Mouse (Mus musculus) MEL (cell line): ENCODE data around the gene Pkmyt1.

Experiments
- ELF1 ChIP-seq: IDR thresholded peaks from 2 replicates; pipeline ENCODE4 v1.6.1; 2014; ENCODE audit warnings: low read depth, mild to moderate bottlenecking, inconsistent platforms, low read length, improper control_type of control experiment, moderate library complexity
- EP300 ChIP-seq, 2 experiments: IDR thresholded peaks; 2 replicates each; pipeline ENCODE4 v1.6.1; 2011; ENCODE audit warnings: improper control_type of control experiment in 2 of 2, low read length in 2 of 2, low read depth in 1 of 2, mild to moderate bottlenecking in 1 of 2
- ZC3H11A ChIP-seq: IDR thresholded peaks from 2 replicates; pipeline ENCODE4 v1.6.1; 2012; ENCODE audit warnings: low read depth, mild to moderate bottlenecking, inconsistent platforms, low read length, improper control_type of control experiment

DNA sequence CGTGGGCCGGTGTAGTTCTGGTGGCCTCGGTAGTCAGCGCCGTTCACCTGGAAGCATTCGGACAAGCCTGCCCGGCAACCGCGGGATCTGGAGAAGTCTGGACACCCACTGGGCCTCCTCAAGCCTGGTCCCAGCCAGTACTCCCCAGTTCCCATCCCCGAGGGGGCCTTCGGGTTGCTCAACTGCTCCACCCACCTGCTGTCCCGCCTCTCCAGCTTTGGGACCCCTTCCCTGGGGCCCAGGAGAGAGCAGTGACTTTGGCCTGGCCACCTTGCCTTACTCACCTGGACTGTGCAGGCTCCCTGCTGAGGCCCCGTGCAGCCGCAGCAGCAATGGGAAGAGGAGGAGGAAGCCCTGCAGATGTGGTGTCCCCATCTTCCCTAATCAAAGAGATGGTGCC, 18.5 kb downstream of the Pkmyt1 start:
- TF ChIP-seq EP300 (IDR thresholded peaks at IDR 0.05; ENCODE audit: low read depth in 1 of 2, low read length in 2 of 2): no peak
- TF ChIP-seq ELF1: no peak
- TF ChIP-seq ZC3H11A: no peak
